Mouse (Mus musculus) left cerebral cortex, adult 8-10 months (tissue): ENCODE results near the gene Ubr3. TPM values are rescaled to one million over a fixed set of nuclear protein-coding genes. Genes with fewer than 3 reads are reported as not detected.
A peak's percentile ranks its signal among the peaks of the same experiment; 100 is the strongest.

Source experiments
- DNase-seq, 2 experiments: peaks; one replicate each; pipeline ENCODE4 v3.0.0; 2022; ENCODE audit warnings: low spot score in 2 of 2
- total RNA-seq, 4 experiments: library from RNA; stranded (reverse); gene quantifications; 2 replicates each; pipeline ENCODE4 v1.2.4; 2022

The Ubr3 gene
- 100 to 1,000 TPM; 135 to 149 (median 140) TPM for total RNA-seq

- DNase-seq, result peak; percentile 90 to 97
Observed at GRCm38 (mm10) chr2:69897039-69897617, at the start of gene Ubr3. TSS of gene Ubr3 (plus strand) at chr2:69897246.

GRCm38 (mm10) chr2:69849215-69849614 is 47.8 kb upstream of the Ubr3 start:
- peak in 1 of 2 experiments; percentile 2 for DNase-seq

DNA sequence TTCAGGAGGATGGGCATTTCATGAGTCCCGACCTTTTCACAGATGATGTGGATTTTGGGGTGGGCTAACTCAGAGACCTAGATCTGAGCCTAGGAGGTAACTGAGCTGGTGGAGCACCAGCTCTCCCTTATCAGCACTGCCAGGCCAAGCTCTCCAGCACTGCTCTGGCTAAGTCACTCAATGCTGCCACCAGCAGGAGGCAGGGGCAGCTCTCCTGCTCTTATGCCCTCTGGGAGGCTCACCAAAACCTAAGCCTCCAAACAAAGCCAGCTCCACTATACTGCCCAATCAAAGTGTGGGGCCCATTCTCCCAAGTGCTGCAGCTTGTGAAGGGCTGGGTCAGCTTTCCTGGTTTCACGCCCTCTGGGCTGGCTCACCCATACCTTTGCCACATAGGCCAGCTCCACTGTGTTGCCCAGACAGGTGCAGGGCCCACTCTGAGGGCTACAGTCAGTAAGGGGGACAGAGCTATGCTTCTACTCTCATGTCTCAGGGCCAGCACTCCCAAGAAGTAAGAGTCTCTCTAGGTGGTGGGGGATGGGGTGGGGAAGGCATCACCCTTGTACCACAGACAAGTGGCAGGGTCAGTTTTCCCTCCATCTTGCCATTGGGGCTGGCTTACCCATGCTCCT is 45.5 kb upstream of the Ubr3 start:
- no peak for DNase-seq

GRCm38 (mm10) chr2:69856392-69856791 is 40.7 kb upstream of the Ubr3 start:
- no peak for DNase-seq

DNA sequence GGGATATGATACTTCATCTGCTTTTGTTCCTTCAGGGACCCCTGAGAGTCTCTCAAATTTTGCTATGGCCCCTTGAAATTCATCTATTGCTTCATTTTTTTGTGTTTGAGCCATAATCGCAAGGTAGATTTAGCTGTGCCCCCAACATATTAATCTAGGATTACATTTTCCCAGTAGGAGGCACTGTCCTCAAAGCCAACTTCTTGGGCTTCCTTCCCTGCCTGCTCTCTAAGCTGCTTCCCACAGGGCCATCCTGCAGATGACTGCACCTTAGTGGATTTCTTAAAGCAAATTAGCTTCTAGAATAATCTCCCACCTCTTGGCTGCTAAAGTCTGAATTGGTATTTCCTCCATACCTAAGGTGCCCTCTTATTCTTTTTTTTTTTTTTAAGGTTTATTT is 39.2 kb upstream of the Ubr3 start:
- DNase-seq, result no peak

DNA sequence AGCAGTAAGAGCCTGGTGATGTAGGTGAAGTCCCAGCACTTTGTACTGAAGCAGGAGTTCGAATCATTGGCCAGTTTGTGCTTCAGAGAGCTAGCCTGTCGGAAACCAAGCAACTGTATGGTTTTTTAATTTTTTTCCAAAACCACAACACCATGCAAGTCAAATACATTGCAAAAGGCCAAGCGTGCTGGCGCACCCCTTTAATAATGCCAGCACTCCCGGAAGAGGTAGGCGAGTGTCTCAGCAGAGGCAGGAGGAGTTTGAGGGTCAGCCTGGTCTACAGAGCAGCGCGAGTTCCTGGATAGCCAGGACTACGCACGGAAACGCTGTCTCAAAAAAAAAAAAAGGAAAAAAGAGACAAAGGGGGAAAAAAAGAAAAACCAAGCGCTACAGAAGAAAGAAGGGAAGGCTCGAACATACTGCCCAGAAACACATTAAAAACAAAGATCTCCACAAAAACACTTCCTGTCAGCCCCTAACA is 36.0 kb upstream of the Ubr3 start:
- peak in 1 of 2 experiments; percentile 15 for DNase-seq

GRCm38 (mm10) chr2:69861485-69862091 is 35.5 kb upstream of the Ubr3 start, which contains the start of gene Ssb:
TSS of gene Ssb (plus strand) at chr2:69861562.
- DNase-seq, result peak; percentile 83 to 88

DNA sequence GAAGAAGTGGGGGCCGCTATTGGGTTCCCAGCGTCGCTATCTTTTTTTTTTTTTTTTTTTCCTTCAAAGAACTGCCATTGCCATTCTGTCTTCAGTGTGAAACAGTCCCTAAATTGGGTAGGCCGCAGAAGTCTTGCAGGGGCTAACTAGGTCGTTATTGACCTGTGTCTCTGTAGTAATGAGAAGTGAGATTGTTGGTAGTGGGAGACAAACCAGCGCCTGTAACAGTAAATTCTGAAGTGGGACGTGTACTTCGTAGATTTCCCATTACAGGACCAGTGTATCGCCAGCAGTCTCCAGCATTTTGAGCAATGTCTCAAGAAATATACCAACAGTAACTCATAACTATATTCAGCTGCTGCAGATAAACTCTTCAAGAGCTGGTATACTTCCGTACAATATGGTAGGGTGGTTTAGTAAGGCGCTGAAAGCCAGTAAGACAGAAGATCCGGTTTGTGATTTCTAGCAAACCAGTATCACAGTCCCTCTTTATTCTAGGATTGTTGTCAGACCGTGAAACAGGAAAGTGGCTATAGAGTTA is 34.9 kb upstream of the Ubr3 start:
- no peak for DNase-seq

DNA sequence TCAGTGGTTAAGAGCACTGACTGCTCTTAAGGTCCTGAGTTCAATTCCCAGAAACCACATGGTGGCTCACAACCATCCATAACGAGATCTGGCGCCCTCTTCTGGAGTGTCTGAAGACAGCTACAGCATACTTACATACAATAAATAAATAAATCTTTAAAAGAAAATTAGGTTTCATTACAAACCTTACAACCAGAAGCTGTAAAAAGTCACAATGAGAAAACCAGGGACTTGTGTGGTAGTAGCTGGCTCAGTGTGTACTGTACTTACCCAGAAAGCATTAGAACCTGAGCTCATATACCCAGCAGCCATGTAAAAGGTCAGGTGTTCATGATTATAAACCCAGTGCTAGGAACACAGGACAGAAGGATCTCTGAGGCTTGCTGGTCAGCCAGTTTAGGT is 13.1 kb upstream of the Ubr3 start:
- no peak for DNase-seq

GRCm38 (mm10) chr2:69884581-69884980 is 12.5 kb upstream of the Ubr3 start:
- DNase-seq, result no peak

DNA sequence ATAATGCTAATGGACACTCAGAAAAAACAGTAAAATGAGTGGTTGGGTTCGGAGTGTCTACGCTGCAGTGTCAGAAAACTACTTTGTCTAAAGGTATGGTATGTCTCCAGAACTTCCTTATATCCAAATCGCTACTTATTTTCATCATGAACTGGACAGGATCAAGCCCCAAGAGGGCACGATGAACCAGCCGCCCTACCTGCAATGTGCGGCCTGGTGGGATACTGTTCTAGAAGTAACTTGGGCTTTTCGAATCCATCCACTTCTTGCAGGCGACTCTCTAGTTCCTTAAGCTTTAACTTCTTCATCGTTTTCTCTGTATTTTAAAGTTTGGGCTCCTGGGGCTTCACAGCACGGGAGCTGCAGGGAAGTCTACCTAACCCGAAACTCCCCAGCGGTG is 12.0 kb upstream of the Ubr3 start:
- peak in 1 of 2 experiments; percentile 18 for DNase-seq

- peak; percentile 77 to 81 for DNase-seq
Observed at GRCm38 (mm10) chr2:69885451-69886305, 11.4 kb upstream of the Ubr3 start, which contains the start of gene Mettl5. TSS of gene Mettl5 (minus strand) at chr2:69885615.

DNA sequence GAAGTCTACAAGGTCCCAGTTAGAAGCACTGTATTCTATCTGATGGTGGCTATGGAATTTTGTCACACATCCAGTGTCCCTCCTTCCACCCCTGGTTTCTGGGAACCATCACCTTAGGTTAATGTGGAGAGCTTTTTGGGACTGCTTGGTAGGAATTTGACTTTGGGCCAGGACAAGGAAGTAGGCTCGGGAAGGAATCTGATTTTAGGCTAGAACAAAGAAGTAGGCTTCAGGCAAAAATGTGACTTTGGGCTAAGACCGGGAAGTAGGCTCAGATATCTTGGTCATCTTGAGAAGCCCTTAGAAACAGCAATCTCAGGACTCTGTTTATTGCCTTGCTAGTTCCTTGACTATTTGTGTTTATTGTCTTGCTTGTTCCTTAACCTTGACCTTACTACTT is 8.1 kb upstream of the Ubr3 start:
- no peak for DNase-seq

DNA sequence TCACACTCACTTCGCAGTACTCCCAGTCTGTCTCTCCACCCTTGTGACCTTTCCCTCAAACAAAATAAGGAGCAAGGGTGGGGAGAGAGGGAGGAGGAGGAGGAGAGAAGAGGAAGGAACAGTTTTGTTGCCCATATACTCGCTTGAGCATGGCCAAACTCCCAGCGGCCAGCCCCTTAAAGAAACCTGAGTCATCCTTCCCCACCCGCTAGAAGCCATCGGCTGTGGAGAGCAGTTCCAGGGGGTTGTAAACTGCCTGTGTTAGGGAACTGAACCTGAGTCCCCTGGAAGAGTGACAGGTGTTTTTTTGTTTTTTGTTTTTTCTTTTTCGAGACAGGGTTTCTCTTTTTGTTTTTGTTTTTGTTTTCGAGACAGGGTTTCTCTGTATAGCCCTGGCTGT is 6.2 kb upstream of the Ubr3 start:
- DNase-seq, result no peak

DNA sequence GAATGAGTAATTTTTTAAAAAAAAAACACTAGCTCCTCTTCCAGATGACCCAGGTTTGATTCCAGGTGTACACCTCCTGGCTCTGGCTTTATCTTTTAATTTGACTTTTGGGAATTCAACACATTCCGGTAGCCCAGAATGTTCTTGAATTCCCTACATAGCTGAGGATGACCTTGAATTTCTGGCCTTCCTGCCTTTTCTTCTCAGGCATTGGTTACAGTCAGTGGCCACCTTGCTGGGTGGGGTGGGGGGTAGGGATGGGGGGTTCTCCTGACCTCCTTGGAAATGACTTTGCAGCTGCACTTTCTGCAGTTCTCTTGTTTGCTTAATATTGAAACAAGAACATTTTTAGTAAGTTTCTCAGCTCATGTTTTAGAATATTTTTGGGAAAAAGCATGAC is 3.9 kb upstream of the Ubr3 start:
- no peak for DNase-seq

- no peak for DNase-seq
Observed at GRCm38 (mm10) chr2:69893891-69894290, 3.2 kb upstream of the Ubr3 start.

GRCm38 (mm10) chr2:69895502-69896223 is 1.4 kb upstream of the Ubr3 start:
- no peak for DNase-seq

DNA sequence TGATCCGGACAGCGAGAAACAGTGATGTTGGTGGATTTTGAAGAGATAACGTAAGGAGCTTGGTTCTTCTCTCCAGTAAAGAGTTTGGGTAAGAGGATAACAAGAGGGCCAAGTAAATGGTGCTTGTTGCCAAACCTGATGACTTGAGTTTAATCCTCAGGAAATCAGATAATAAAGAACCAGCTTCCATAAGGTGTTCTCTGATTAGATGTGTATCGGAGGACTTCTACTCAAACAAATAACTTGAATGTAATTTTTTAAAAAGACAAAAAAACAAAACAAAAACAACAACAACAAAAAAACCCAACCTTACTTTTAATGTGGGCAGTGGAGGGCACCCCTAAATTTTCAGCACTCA is 843 bp upstream of the Ubr3 start:
- DNase-seq, result no peak

DNA sequence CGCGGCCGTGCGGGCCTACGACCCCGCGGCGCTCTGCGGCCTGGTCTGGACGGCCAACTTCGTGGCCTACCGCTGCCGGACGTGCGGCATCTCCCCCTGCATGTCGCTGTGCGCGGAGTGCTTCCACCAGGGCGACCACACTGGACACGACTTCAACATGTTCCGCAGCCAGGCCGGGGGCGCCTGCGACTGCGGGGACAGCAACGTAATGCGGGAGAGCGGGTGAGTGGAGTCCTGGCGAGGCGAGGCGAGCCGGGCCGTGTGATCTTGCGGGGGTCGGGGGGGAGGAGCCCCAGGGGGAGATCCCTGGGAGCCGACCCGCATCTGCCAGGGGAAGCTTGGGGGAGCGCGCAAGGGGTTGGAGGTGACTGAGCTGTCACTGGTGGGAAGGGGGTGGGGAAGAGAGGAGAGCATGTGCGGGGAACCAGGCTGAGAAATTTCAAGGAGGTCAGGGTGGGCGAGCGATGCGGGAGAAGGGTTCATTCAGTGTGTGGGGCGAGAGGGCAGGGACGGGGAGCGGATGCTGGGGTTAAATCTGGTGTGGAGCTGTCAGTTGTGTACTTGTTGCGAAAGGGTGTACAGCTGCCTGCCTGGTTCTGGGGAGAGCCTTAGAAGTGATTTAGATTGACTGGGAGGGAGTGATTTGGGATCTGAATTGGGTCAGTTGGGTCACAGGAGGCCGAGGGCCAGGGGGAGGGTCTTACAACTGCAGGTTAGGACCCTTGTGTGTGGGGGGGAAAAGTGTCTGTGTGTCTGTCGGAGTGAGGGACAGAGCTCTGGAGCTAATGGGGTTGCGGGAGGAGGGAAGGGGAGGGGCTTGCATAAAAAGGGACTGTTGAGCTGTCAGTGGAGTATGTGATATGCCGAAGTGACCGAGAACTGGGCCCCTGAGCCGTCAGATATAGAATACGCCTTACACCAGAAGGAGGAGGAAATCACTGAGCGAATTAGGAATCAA is 851 bp downstream of the Ubr3 start:
- peak; percentile 27 to 56 for DNase-seq

DNA sequence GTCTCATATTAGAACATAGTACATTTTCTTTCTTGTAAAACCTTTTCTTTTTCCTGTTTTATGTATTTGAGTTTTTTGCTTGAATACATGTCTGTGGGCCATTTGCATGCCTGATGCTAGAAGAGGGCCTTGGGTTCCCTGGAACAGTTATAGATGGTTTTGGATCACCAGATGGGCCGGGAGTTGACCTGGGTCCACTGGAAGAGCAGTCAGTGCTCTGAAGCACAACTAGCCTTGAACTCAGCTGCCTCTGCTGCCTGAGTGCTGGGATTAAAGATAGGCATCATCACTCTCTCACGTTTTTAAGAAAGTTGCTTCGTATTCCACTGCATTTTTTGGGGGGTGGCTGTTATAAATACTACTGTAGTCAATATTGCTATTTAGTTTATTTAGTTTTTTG is 6.5 kb downstream of the Ubr3 start:
- no peak for DNase-seq
